27 mouse cellular contexts compared by ENCODE assay signal in the genomic region with DNA sequence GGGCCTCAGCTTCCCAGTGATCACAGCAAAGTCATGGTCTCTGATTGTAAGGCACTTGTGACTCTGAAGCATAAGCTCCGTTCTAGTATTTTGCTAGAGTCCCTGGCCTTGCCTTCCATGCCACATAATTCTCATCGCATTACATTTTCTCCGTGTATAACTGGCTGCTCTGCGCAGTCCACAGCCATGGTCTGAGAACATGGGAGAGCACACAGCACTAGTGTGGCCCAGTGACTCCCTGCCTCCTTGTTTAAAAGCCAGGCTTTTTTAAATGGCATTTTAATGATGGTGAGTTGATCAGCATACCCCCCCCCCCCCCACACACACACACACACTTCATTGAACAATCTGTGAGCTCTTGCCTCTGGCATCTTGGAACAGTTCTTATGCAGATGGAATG.
A peak's percentile ranks its signal among the peaks of the same experiment; 100 is the strongest.
DNase-seq lines count a peak whose midpoint lies in the region; ATAC-seq lines count a peak whose summit lies in the region.
"Had no signal": no experiment of that assay in that cellular context is flagged by ENCODE, and none has a peak within 500 bp of the region (broad histone marks: within the 10 kb centered on the region; RNA-seq: fewer than 3 reads in every experiment).

No protein-coding gene starts in this region.

- 0 out of 2 replicates have a peak, but pooled peaks have one; percentile 32 for ATAC-seq in forebrain, embryonic 14.5 days
- ATAC-seq in forebrain, embryonic 11.5 days (replicated peaks; ENCODE audit: low FRiP score) = no peak; the same call in 1 of the 2 replicates
- no peak for ATAC-seq in intestine, embryonic 14.5 days (replicated peaks; ENCODE audit: low FRiP score, low TSS enrichment, low read depth)
- no peak for ATAC-seq in intestine, embryonic 15.5 days
- ATAC-seq in forebrain, embryonic 16.5 days = peak; percentile 28; the same call in 1 of the 2 replicates
- no peak for ATAC-seq in hindbrain, embryonic 11.5 days (ENCODE audit: low FRiP score)
- ATAC-seq: hindbrain, embryonic 16.5 days; intestine, postnatal 0 days had no signal

- H3K9me3 ChIP-seq in forebrain, embryonic 14.5 days (replicated peaks; ENCODE audit: control insufficient read depth, low read length) = no peaks in the 10 kb centered on the region
- no peaks in the 10 kb centered on the region for H3K9me3 ChIP-seq in forebrain, embryonic 11.5 days (ENCODE audit: control insufficient read depth, low read length)
- no peaks in the 10 kb centered on the region for H3K9me3 ChIP-seq in intestine, embryonic 14.5 days (ENCODE audit: control insufficient read depth, low read length)
- no peaks in the 10 kb centered on the region for H3K9me3 ChIP-seq in intestine, embryonic 15.5 days
- no peaks in the 10 kb centered on the region for H3K9me3 ChIP-seq in forebrain, embryonic 16.5 days (ENCODE audit: control insufficient read depth, low read length)
- no peaks in the 10 kb centered on the region for H3K9me3 ChIP-seq in hindbrain, embryonic 11.5 days (ENCODE audit: control insufficient read depth, low read length)
- H3K9me3 ChIP-seq: embryonic facial prominence, embryonic 10.5 days; embryonic facial prominence, embryonic 13.5 days; heart, embryonic 10.5 days; hindbrain, embryonic 13.5 days had no signal

- no peaks in the 10 kb centered on the region for H3K36me3 ChIP-seq in forebrain, embryonic 14.5 days (ENCODE audit: control insufficient read depth, insufficient read depth, low read length)
- no peaks in the 10 kb centered on the region for H3K36me3 ChIP-seq in forebrain, embryonic 11.5 days (ENCODE audit: control insufficient read depth, insufficient read depth, low read length)
- H3K36me3 ChIP-seq in intestine, embryonic 14.5 days (ENCODE audit: control insufficient read depth, insufficient read depth, low read length) = no peaks in the 10 kb centered on the region
- H3K36me3 ChIP-seq in intestine, embryonic 15.5 days = no peaks in the 10 kb centered on the region
- no peaks in the 10 kb centered on the region for H3K36me3 ChIP-seq in forebrain, embryonic 16.5 days (ENCODE audit: control insufficient read depth, insufficient read depth)
- no peaks in the 10 kb centered on the region for H3K36me3 ChIP-seq in hindbrain, embryonic 11.5 days (ENCODE audit: control insufficient read depth, insufficient read depth, low read length)
- H3K36me3 ChIP-seq: embryonic facial prominence, embryonic 10.5 days; embryonic facial prominence, embryonic 13.5 days; G1E; heart, embryonic 10.5 days; hindbrain, embryonic 13.5 days had no signal

- no peak overlapping the region; the same call in 1 of the 2 replicates for H3K27ac ChIP-seq in forebrain, embryonic 14.5 days (ENCODE audit: low read depth, low read length)
- no peak overlapping the region for H3K27ac ChIP-seq in forebrain, embryonic 11.5 days (ENCODE audit: low read depth, low read length)
- H3K27ac ChIP-seq in intestine, embryonic 14.5 days (ENCODE audit: low read depth) = no peak overlapping the region
- H3K27ac ChIP-seq in intestine, embryonic 15.5 days = no peak overlapping the region
- H3K27ac ChIP-seq in forebrain, embryonic 16.5 days (ENCODE audit: low read length) = 0 out of 2 replicates have a peak overlapping the region, but pooled peaks have one; percentile 19
- no peak overlapping the region for H3K27ac ChIP-seq in hindbrain, embryonic 11.5 days (ENCODE audit: low read depth, low read length)
- H3K27ac ChIP-seq: embryonic facial prominence, embryonic 10.5 days; embryonic facial prominence, embryonic 13.5 days; heart, adult 2 months; heart, embryonic 10.5 days; hindbrain, embryonic 13.5 days had no signal

- H3K9ac ChIP-seq in forebrain, embryonic 14.5 days (ENCODE audit: low read length) = no peak overlapping the region
- no peak overlapping the region for H3K9ac ChIP-seq in forebrain, embryonic 11.5 days (ENCODE audit: low read length)
- no peak overlapping the region for H3K9ac ChIP-seq in intestine, embryonic 14.5 days (ENCODE audit: low read length)
- no peak overlapping the region for H3K9ac ChIP-seq in intestine, embryonic 15.5 days
- no peak overlapping the region for H3K9ac ChIP-seq in forebrain, embryonic 16.5 days (replicated peaks; ENCODE audit: low read depth, low read length)
- no peak overlapping the region for H3K9ac ChIP-seq in hindbrain, embryonic 11.5 days (ENCODE audit: low read depth, low read length)
- H3K9ac ChIP-seq: embryonic facial prominence, embryonic 13.5 days; hindbrain, embryonic 13.5 days had no signal

- no peak overlapping the region for H3K4me3 ChIP-seq in forebrain, embryonic 14.5 days (ENCODE audit: low read depth, low read length)
- no peak overlapping the region for H3K4me3 ChIP-seq in forebrain, embryonic 11.5 days (ENCODE audit: low read depth, low read length)
- H3K4me3 ChIP-seq in intestine, embryonic 14.5 days (ENCODE audit: low read depth, low read length) = no peak overlapping the region
- no peak overlapping the region for H3K4me3 ChIP-seq in intestine, embryonic 15.5 days (replicated peaks)
- H3K4me3 ChIP-seq in forebrain, embryonic 16.5 days (replicated peaks; ENCODE audit: low read length) = no peak overlapping the region
- no peak overlapping the region for H3K4me3 ChIP-seq in hindbrain, embryonic 11.5 days (ENCODE audit: low read depth, low read length)
- H3K4me3 ChIP-seq: embryonic facial prominence, embryonic 10.5 days; embryonic facial prominence, embryonic 13.5 days; erythroblast, embryonic 14.5 days; heart, adult 2 months; heart, embryonic 10.5 days; hindbrain, embryonic 13.5 days had no signal

- H3K4me1 ChIP-seq in forebrain, embryonic 14.5 days (ENCODE audit: control insufficient read depth, insufficient read depth, low read length) = no peaks in the 10 kb centered on the region; the same call in 1 of the 2 replicates
- H3K4me1 ChIP-seq in forebrain, embryonic 11.5 days (replicated peaks; ENCODE audit: control insufficient read depth, insufficient read depth, low read length) = no peaks in the 10 kb centered on the region; the same call in 1 of the 2 replicates
- no peaks in the 10 kb centered on the region for H3K4me1 ChIP-seq in intestine, embryonic 14.5 days (replicated peaks; ENCODE audit: control insufficient read depth, insufficient read depth, low read length)
- H3K4me1 ChIP-seq in intestine, embryonic 15.5 days (replicated peaks) = no peaks in the 10 kb centered on the region
- H3K4me1 ChIP-seq in forebrain, embryonic 16.5 days (replicated peaks; ENCODE audit: control insufficient read depth, insufficient read depth, low read length) = peaks cover 8% of the 10 kb centered on the region; the same call in 1 of the 2 replicates
- no peaks in the 10 kb centered on the region for H3K4me1 ChIP-seq in hindbrain, embryonic 11.5 days (replicated peaks; ENCODE audit: control insufficient read depth, insufficient read depth, low read length)
- H3K4me1 ChIP-seq: embryonic facial prominence, embryonic 10.5 days; embryonic facial prominence, embryonic 13.5 days; hindbrain, embryonic 13.5 days had no signal

- H3K27me3 ChIP-seq in forebrain, embryonic 14.5 days (replicated peaks; ENCODE audit: control insufficient read depth, insufficient read depth, low read length) = no peaks in the 10 kb centered on the region
- no peaks in the 10 kb centered on the region for H3K27me3 ChIP-seq in forebrain, embryonic 11.5 days (ENCODE audit: control insufficient read depth, insufficient read depth, low read length)
- no peaks in the 10 kb centered on the region for H3K27me3 ChIP-seq in intestine, embryonic 14.5 days (replicated peaks; ENCODE audit: control insufficient read depth, insufficient read depth, low read length)
- no peaks in the 10 kb centered on the region for H3K27me3 ChIP-seq in intestine, embryonic 15.5 days (replicated peaks)
- H3K27me3 ChIP-seq in forebrain, embryonic 16.5 days (replicated peaks; ENCODE audit: control insufficient read depth, insufficient read depth, low read length) = no peaks in the 10 kb centered on the region
- no peaks in the 10 kb centered on the region for H3K27me3 ChIP-seq in hindbrain, embryonic 11.5 days (ENCODE audit: control insufficient read depth, insufficient read depth, low read length)
- H3K27me3 ChIP-seq: CH12.LX; embryonic facial prominence, embryonic 13.5 days; hindbrain, embryonic 13.5 days had no signal

- 78% methylated on average over 4 of the region's 4 CpGs for WGBS in forebrain, embryonic 14.5 days
- WGBS in forebrain, embryonic 11.5 days = 89% methylated on average over 4 of the region's 4 CpGs
- WGBS in intestine, embryonic 14.5 days = 91% methylated on average over 4 of the region's 4 CpGs
- WGBS in intestine, embryonic 15.5 days = 90% methylated on average over 4 of the region's 4 CpGs
- WGBS in forebrain, embryonic 16.5 days = 74% methylated on average over 4 of the region's 4 CpGs
- 94% methylated on average over 4 of the region's 4 CpGs for WGBS in hindbrain, embryonic 11.5 days

- H3K4me2 ChIP-seq in forebrain, embryonic 14.5 days (ENCODE audit: low read length) = no peak overlapping the region
- H3K4me2 ChIP-seq in forebrain, embryonic 11.5 days (ENCODE audit: low read depth, low read length, severe bottlenecking) = no peak overlapping the region
- H3K4me2 ChIP-seq in intestine, embryonic 14.5 days (ENCODE audit: low read length) = no peak overlapping the region
- H3K4me2 ChIP-seq in intestine, embryonic 15.5 days (replicated peaks) = no peak overlapping the region
- H3K4me2 ChIP-seq in forebrain, embryonic 16.5 days (ENCODE audit: low read length) = no peak overlapping the region
- H3K4me2 ChIP-seq in hindbrain, embryonic 11.5 days (replicated peaks; ENCODE audit: low read depth, low read length) = no peak overlapping the region
- H3K4me2 ChIP-seq: embryonic facial prominence, embryonic 13.5 days; hindbrain, embryonic 13.5 days had no signal

- DNase-seq in forebrain, embryonic 14.5 days (ENCODE audit: low spot score) = peak; percentile 39
- no peak for DNase-seq in forebrain, embryonic 11.5 days (ENCODE audit: low spot score)
- peak; percentile 29 for DNase-seq in intestine, embryonic 14.5 days (ENCODE audit: low spot score)
- peak; percentile 3 for DNase-seq in Muller cell, postnatal 12 days (ENCODE audit: inconsistent ontology term)
- DNase-seq in hindbrain, embryonic 11.5 days (ENCODE audit: low spot score) = no peak
- DNase-seq: adrenal gland, adult 2 months; adrenal gland, postnatal 14 days; B cell, adult 2 months; cerebellum, adult 11-12 months; cerebellum, adult 8-10 months; cerebellum, postnatal 10 days; cerebellum, postnatal 36 days; embryo, embryonic 11 days; gastrocnemius, postnatal 25 days; heart, adult 2 months; kidney, adult 2 months had no signal

Comparison
In these comparisons a context has a peak if more than half of its experiments do, and no peak if none do; other contexts are left out.
1. ATAC-seq: peak in forebrain, embryonic 14.5 days (single experiment) and forebrain, embryonic 16.5 days (single experiment); none in forebrain, embryonic 11.5 days (single experiment), intestine, embryonic 14.5 days (single experiment), intestine, embryonic 15.5 days (single experiment) and hindbrain, embryonic 11.5 days (single experiment).
2. DNase-seq: peak in forebrain, embryonic 14.5 days (single experiment), intestine, embryonic 14.5 days (single experiment) and Muller cell, postnatal 12 days (single experiment); none in forebrain, embryonic 11.5 days (single experiment) and hindbrain, embryonic 11.5 days (single experiment).